Mouse (Mus musculus): Measurements from ENCODE around the gene Mettl21e. TPM values are rescaled to one million over a fixed set of nuclear protein-coding genes. Genes with fewer than 3 reads are reported as not detected.

Gene Mettl21e
- polyA plus RNA-seq, 1 experiment from 2014 or later = not detected

Other genes with a start within 250 kb of the Mettl21e start
- gene Mettl21c, start 198.9 kb downstream of the Mettl21e start, polyA plus RNA-seq (2015; fragmentation: Nextera tagmentation; extraction: Ambion mirVana) = 0.06 and 0.13 TPM in 2 replicates
- gene Gm8251, start 157.0 kb downstream of the Mettl21e start, polyA plus RNA-seq (2015; fragmentation: Nextera tagmentation; extraction: Ambion mirVana) = 0.13 and 0.20 TPM in 2 replicates
- gene Tex30, start 116.5 kb downstream of the Mettl21e start, polyA plus RNA-seq (2015; fragmentation: Nextera tagmentation; extraction: Ambion mirVana) = 80.3 and 89.4 TPM in 2 replicates
- gene Kdelc1, start 100.2 kb downstream of the Mettl21e start, polyA plus RNA-seq (2015; fragmentation: Nextera tagmentation; extraction: Ambion mirVana) = 21.6 and 24.1 TPM in 2 replicates
- gene Bivm, start 100.0 kb downstream of the Mettl21e start, polyA plus RNA-seq (2015; fragmentation: Nextera tagmentation; extraction: Ambion mirVana) = 4.4 and 5.6 TPM in 2 replicates
- gene Ercc5, start 71.2 kb downstream of the Mettl21e start, polyA plus RNA-seq (2015; fragmentation: Nextera tagmentation; extraction: Ambion mirVana) = 5.9 and 6.9 TPM in 2 replicates